Mouse (Mus musculus): Measurements from ENCODE around the gene Pmp22. TPM values are rescaled to one million over a fixed set of nuclear protein-coding genes. Genes with fewer than 3 reads are reported as not detected.

The Pmp22 gene
- total RNA-seq (2023): under 1 TPM in 1 of 2 experiments, not detected in 1; 0.31 TPM

GRCm38 (mm10) chr11:63128784-63129183 is at the start of gene Pmp22:
Gene Pmp22 (plus strand): TSS chr11:63128982.

Other genes starting within 250 kb of the Pmp22 start
- gene Tvp23b, start 249.5 kb upstream of the Pmp22 start, total RNA-seq (2023): 1 to 10 TPM; 9.2 to 9.9 TPM
- not detected for gene Cdrt4, start 177.8 kb upstream of the Pmp22 start, total RNA-seq (2023)
- not detected for gene Tekt3, start 67.3 kb upstream of the Pmp22 start, total RNA-seq (2023)

All from neutrophil, adult 59 days (primary cell).